Mouse (Mus musculus): Measurements from ENCODE around the gene Rplp0.

Gene Rplp0

GRCm38 (mm10) chr5:115580229-115581001, 21.1 kb downstream of the Rplp0 start:
- DNase-seq (ENCODE audit: low spot score in 2 of 2): no peak

- no peak for DNase-seq (ENCODE audit: low spot score in 2 of 2)
These were observed 22.4 kb downstream of the Rplp0 start for GRCm38 (mm10) chr5:115581662-115582061.

DNA sequence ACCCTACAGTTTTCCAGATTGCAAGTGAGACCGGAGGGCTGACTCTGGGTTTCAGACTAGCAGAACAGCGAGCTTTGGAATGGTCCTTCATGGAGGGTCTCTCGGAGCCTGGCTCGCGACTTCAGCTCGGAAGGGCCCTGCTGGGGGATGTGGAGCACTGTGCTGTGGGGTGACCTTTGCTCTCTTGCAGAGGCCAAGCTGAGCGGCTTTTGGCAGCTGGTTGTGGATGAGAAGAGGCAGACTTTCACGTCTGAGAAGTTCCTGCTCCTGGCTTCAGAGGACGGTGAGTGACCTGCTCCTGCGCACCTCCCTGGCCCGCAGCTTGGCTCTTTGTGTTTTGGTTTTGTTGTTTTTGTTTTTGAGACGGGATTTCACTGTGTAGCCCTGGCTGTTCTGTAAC, 26.3 kb downstream of the Rplp0 start:
- no peak for DNase-seq (ENCODE audit: low spot score in 2 of 2)

- DNase-seq (ENCODE audit: low spot score in 2 of 2): no peak
These were observed 26.9 kb downstream of the Rplp0 start for GRCm38 (mm10) chr5:115586166-115586565.

GRCm38 (mm10) chr5:115586780-115587179, 27.5 kb downstream of the Rplp0 start:
- DNase-seq (ENCODE audit: low spot score in 2 of 2): no peak

- no peak for DNase-seq (ENCODE audit: low spot score in 2 of 2)
These were observed 31.8 kb downstream of the Rplp0 start for GRCm38 (mm10) chr5:115591028-115591427.

GRCm38 (mm10) chr5:115591506-115591905, 32.2 kb downstream of the Rplp0 start:
- no peak for DNase-seq (ENCODE audit: low spot score in 2 of 2)

DNA sequence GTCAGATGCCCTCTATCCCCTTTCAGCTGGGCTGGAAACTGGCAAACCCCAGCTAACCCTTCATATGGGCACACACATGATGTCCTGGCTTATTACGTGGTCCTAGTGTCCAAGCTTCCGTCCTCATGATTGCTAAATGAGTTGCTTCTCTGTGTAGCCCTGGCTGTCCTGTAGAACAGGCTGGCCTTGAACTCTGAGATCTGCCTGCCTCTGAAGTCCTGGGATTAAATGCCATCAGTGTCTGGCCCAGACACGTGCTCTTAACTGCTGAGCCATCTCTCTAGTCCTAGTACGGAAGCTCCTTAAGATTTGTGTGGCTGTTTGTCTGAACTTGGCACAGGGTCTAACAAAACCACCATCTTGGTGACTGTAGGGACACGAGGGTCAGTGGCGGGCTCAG, 44.3 kb downstream of the Rplp0 start:
- no peak for DNase-seq (ENCODE audit: low spot score in 2 of 2)

- no peak for DNase-seq (ENCODE audit: low spot score in 2 of 2)
These were observed 52.3 kb downstream of the Rplp0 start for GRCm38 (mm10) chr5:115611566-115611965.

Measured in frontal cortex, postnatal 36 days (tissue).